In the genomic region with DNA sequence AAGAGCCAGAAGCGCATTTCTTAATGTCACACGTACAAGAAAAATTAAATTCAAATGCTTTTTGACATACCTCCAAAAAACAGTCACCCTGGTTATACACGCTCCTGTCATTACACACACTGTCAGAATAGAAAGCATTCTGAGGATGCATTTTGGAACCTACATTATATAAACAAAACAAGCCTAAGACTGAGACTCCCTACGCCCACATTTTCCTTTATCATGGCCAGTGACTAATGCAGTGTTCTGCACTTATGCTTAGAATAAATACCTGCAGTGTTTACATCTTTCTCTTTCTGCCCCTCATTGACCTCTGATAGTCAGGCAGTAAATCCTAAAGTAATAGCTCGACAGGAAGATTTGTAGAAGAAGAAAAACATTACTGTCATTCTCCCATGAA, we compare ENCODE assay signal across 13 mouse cellular contexts.
"Had no signal": no experiment of that assay in that cellular context is flagged by ENCODE, and none has a peak within 500 bp of the region (broad histone marks: within the 10 kb centered on the region; RNA-seq: fewer than 3 reads in every experiment).

No protein-coding gene starts in this region.

- ATAC-seq: midbrain, embryonic 16.5 days had no signal

- DNase-seq: lung, adult 18-20 months; lung, embryonic 14.5 days; lung, postnatal 10 days; lung, postnatal 4 days; midbrain, embryonic 14.5 days; retina, postnatal 1 day; right cerebral cortex, postnatal 25 days; right cerebral cortex, postnatal 4 days; spleen, adult 18-20 months; thymus, adult 18-20 months; thymus, postnatal 14 days; thymus, postnatal 36 days had no signal
